Mouse (Mus musculus) CH12.LX (cell line): ENCODE data around the gene Orai1. TPM values are rescaled to one million over a fixed set of nuclear protein-coding genes. Genes with fewer than 3 reads are reported as not detected.
A peak's percentile ranks its signal among the peaks of the same experiment; 100 is the strongest.

Experiments used
- DNase-seq: peaks from one replicate; pipeline ENCODE4 v3.0.0-alpha.2; 2013; ENCODE audit errors: extremely low read depth
- H3K27ac ChIP-seq: 2 replicates; pipeline ENCODE4 v1.5.1; 2012; ENCODE audit warnings: low read depth, mild to moderate bottlenecking, control low read depth, moderate library complexity; ENCODE audit not compliant: insufficient read depth
- H3K27me3 ChIP-seq: replicated peaks from 2 replicates; pipeline ENCODE3; 2012; ENCODE audit warnings: inconsistent platforms
- H3K36me3 ChIP-seq, 2 experiments: replicated peaks in 1 of 2; 2 replicates each; pipeline versions ENCODE3 to v1.6.1; 2012; ENCODE audit warnings: inconsistent platforms in 1 of 2, low read length in 1 of 2, mild to moderate bottlenecking in 1 of 2, mixed read lengths in 1 of 2, moderate library complexity in 1 of 2; ENCODE audit not compliant: control insufficient read depth in 1 of 2, insufficient read depth in 1 of 2
- H3K4me1 ChIP-seq, 2 experiments: 2 replicates each; pipeline ENCODE4 v1.6.1; 2012; ENCODE audit warnings: inconsistent platforms in 1 of 2, moderate library complexity in 1 of 2; ENCODE audit not compliant: insufficient read depth in 2 of 2, control insufficient read depth in 1 of 2
- H3K4me2 ChIP-seq: 2 replicates; pipeline ENCODE4 v1.6.1; 2012; ENCODE audit warnings: low read depth, mild to moderate bottlenecking, control low read depth; ENCODE audit not compliant: poor library complexity, insufficient read depth, severe bottlenecking
- H3K4me3 ChIP-seq, 3 experiments: fragments of 150-350 bp in 1 of 3; sonication (generic) in 1 of 3; replicated peaks in 1 of 3; 2 replicates each; pipeline versions ENCODE3 to v1.5.1; 2011 to 2012; ENCODE audit warnings: low read depth in 2 of 3, low read length in 2 of 3, mild to moderate bottlenecking in 2 of 3, moderate library complexity in 2 of 3, control low read depth in 1 of 3, improper control_type of control experiment in 1 of 3, inconsistent platforms in 1 of 3, mixed read lengths in 1 of 3; ENCODE audit not compliant: poor library complexity in 1 of 3
- H3K79me2 ChIP-seq: replicated peaks from 2 replicates; pipeline ENCODE4 v1.6.1; 2012; ENCODE audit warnings: mild to moderate bottlenecking, moderate library complexity; ENCODE audit not compliant: control insufficient read depth, poor library complexity, insufficient read depth, severe bottlenecking; ENCODE audit errors: extremely low read depth
- H3K9ac ChIP-seq: 2 replicates; pipeline ENCODE4 v1.6.1; 2012; ENCODE audit warnings: low read depth, mild to moderate bottlenecking, control low read depth, moderate library complexity; ENCODE audit not compliant: insufficient read depth
- H3K9me3 ChIP-seq: replicated peaks from 2 replicates; pipeline ENCODE3; 2012; ENCODE audit warnings: low read length, inconsistent platforms, mixed read lengths
- BHLHE40 ChIP-seq: IDR thresholded peaks from 2 replicates; pipeline ENCODE4 v1.6.1; 2011; ENCODE audit warnings: mild to moderate bottlenecking, low read depth, low read length, improper control_type of control experiment
- CHD2 ChIP-seq: IDR thresholded peaks from 2 replicates; pipeline ENCODE4 v1.6.1; 2011; ENCODE audit warnings: low read length, improper control_type of control experiment
- CTCF ChIP-seq, 2 experiments: IDR thresholded peaks in 1 of 2; conservative IDR thresholded peaks in 1 of 2; 2 replicates each; pipeline ENCODE4 v1.5.1; 2011 to 2012; ENCODE audit warnings: low read depth in 2 of 2, low read length in 2 of 2, improper control_type of control experiment in 1 of 2, inconsistent platforms in 1 of 2, mild to moderate bottlenecking in 1 of 2, moderate library complexity in 1 of 2
- HCFC1 ChIP-seq: IDR thresholded peaks from 2 replicates; pipeline ENCODE4 v1.6.1; 2012; ENCODE audit warnings: low read depth, mild to moderate bottlenecking, inconsistent platforms, low read length, improper control_type of control experiment
- IRF4 ChIP-seq: IDR thresholded peaks from 2 replicates; pipeline ENCODE4 v1.6.1; 2014; ENCODE audit warnings: low read depth, mild to moderate bottlenecking, inconsistent platforms, low read length, improper control_type of control experiment
- JUN ChIP-seq: IDR thresholded peaks from 2 replicates; pipeline ENCODE4 v1.6.1; 2011; ENCODE audit warnings: low read depth, mild to moderate bottlenecking, low read length, improper control_type of control experiment, moderate library complexity; ENCODE audit not compliant: insufficient read depth
- JUND ChIP-seq: conservative IDR thresholded peaks from 2 replicates; pipeline ENCODE4 v1.6.1; 2011; ENCODE audit warnings: low read depth, low read length, improper control_type of control experiment
- MAFK ChIP-seq: IDR thresholded peaks from 2 replicates; pipeline ENCODE4 v1.6.1; 2011; ENCODE audit warnings: low read length, improper control_type of control experiment; ENCODE audit not compliant: insufficient replicate concordance
- MAZ ChIP-seq: IDR thresholded peaks from 2 replicates; pipeline ENCODE4 v1.6.1; 2012; ENCODE audit warnings: low read depth, mild to moderate bottlenecking, inconsistent platforms, low read length, improper control_type of control experiment, moderate library complexity
- MEF2A ChIP-seq: IDR thresholded peaks from 2 replicates; pipeline ENCODE4 v1.6.1; 2014; ENCODE audit warnings: low read depth, mild to moderate bottlenecking, inconsistent platforms, low read length, improper control_type of control experiment, borderline replicate concordance
- MXI1 ChIP-seq: IDR thresholded peaks from 2 replicates; pipeline ENCODE4 v1.6.1; 2011; ENCODE audit warnings: mild to moderate bottlenecking, low read depth, low read length, improper control_type of control experiment
- MYC ChIP-seq: IDR thresholded peaks from 2 replicates; pipeline ENCODE4 v1.6.1; 2011; ENCODE audit warnings: low read depth, mild to moderate bottlenecking, improper control_type of control experiment, low read length
- NELFE ChIP-seq: IDR thresholded peaks from 2 replicates; pipeline ENCODE4 v1.6.1; 2011; ENCODE audit warnings: low read depth, low read length, improper control_type of control experiment
- PAX5 ChIP-seq: IDR thresholded peaks from 2 replicates; pipeline ENCODE4 v1.6.1; 2012; ENCODE audit warnings: low read length, inconsistent platforms, mixed read lengths
- POLR2A ChIP-seq: IDR thresholded peaks from 2 replicates; pipeline ENCODE4 v1.6.1; 2011; ENCODE audit warnings: low read depth, mild to moderate bottlenecking, improper control_type of control experiment, low read length
- POLR2AphosphoS2 ChIP-seq: IDR thresholded peaks from 2 replicates; pipeline ENCODE4 v1.6.1; 2011; ENCODE audit warnings: low read depth, low read length, improper control_type of control experiment
- RAD21 ChIP-seq: IDR thresholded peaks from 2 replicates; pipeline ENCODE4 v1.6.1; 2011; ENCODE audit warnings: low read depth, mild to moderate bottlenecking, low read length, improper control_type of control experiment, moderate library complexity
- RCOR1 ChIP-seq: conservative IDR thresholded peaks from 2 replicates; pipeline ENCODE4 v1.6.1; 2012; ENCODE audit warnings: low read depth, mild to moderate bottlenecking, inconsistent platforms, low read length, improper control_type of control experiment
- SIN3A ChIP-seq: IDR thresholded peaks from 2 replicates; pipeline ENCODE4 v1.6.1; 2012; ENCODE audit warnings: low read length, improper control_type of control experiment, inconsistent platforms
- SMC3 ChIP-seq: IDR thresholded peaks from 2 replicates; pipeline ENCODE4 v1.6.1; 2011; ENCODE audit warnings: low read depth, low read length, improper control_type of control experiment
- TCF12 ChIP-seq: IDR thresholded peaks from 2 replicates; pipeline ENCODE4 v1.6.1; 2014; ENCODE audit warnings: low read depth, mild to moderate bottlenecking, inconsistent platforms, low read length, improper control_type of control experiment
- UBTF ChIP-seq: IDR thresholded peaks from 2 replicates; pipeline ENCODE4 v1.6.1; 2012; ENCODE audit warnings: low read depth, mild to moderate bottlenecking, inconsistent platforms, low read length, improper control_type of control experiment, moderate library complexity
- USF1 ChIP-seq: IDR thresholded peaks from 2 replicates; pipeline ENCODE4 v1.6.1; 2014; ENCODE audit warnings: low read depth, mild to moderate bottlenecking, inconsistent platforms, low read length, improper control_type of control experiment
- USF2 ChIP-seq: conservative IDR thresholded peaks from 2 replicates; pipeline ENCODE4 v1.6.1; 2011; ENCODE audit warnings: low read depth, low read length, improper control_type of control experiment
- ZC3H11A ChIP-seq: IDR thresholded peaks from 2 replicates; pipeline ENCODE4 v1.6.1; 2012; ENCODE audit warnings: low read depth, mild to moderate bottlenecking, inconsistent platforms, low read length, improper control_type of control experiment
- ZKSCAN1 ChIP-seq: IDR thresholded peaks from 2 replicates; pipeline ENCODE4 v1.6.1; 2012; ENCODE audit warnings: low read depth, inconsistent platforms, low read length, improper control_type of control experiment, borderline replicate concordance
- ZMIZ1 ChIP-seq: IDR thresholded peaks from 2 replicates; pipeline ENCODE4 v1.6.1; 2012; ENCODE audit warnings: low read depth, mild to moderate bottlenecking, inconsistent platforms, low read length, improper control_type of control experiment
- ZNF384 ChIP-seq: IDR thresholded peaks from 2 replicates; pipeline ENCODE4 v1.6.1; 2012; ENCODE audit warnings: low read depth, low read length, improper control_type of control experiment, inconsistent platforms
- dilution Hi-C: fragments of 300-500 bp; cut with MboI; formaldehyde crosslinking; loops from 2 replicates; pipeline ENCODE4 v1.14.3; 2020; ENCODE audit warnings: low sequenced_read_pairs; ENCODE audit not compliant: extremely low pct_unique_long_range_greater_than_20kb, extremely low pct_ligation_motif_present
- in situ Hi-C: fragments of 300-500 bp; cut with MboI; formaldehyde crosslinking; loops from 3 replicates; pipeline ENCODE4 v1.14.3; 2019; ENCODE audit warnings: low sequenced_read_pairs, low pct_ligation_motif_present, low pct_unique_long_range_greater_than_20kb, mixed read lengths
- polyA plus RNA-seq: library from polyadenylated mRNA; unstranded; fragments of >175 nt; gene quantifications from 2 replicates; pipeline ENCODE4 v1.2.1, GENCODE M21; 2012; ENCODE audit warnings: low read depth; ENCODE audit not compliant: insufficient read length
- total RNA-seq, 2 experiments: library from RNA; depleted of rRNA; stranded (reverse); fragments of 300-350 nt in 1 of 2; fragments of >200 nt in 1 of 2; gene quantifications; 2 replicates each; pipeline ENCODE4 v1.2.3; 2012 to 2014

The Orai1 gene
- total and polyA plus RNA-seq, 3 experiments, result 17.4 to 27.7 (median 17.8) TPM

DNA sequence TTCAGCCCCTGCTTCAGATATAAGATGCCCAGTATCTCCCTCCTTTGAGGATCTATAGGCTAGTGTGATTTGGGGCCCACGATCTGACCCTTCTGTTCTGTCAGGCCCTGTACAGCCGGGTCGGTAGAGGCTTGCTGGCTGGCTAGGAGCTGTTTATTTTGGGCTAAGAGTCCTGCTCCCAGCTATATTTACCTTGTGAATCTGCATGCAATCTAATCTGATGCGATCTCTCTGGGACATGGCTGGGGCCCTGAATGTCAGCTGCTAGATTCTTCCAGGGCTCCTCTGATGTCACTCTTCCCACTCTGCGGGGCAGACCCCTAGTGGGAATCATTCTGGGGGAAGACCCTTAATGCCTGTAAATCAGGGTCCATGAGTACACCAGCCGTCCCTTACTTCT lies 9.4 kb downstream of the Orai1 start:
- Histone ChIP-seq H3K9me3 (no peaks in the 10 kb centered on the region), H3K4me2 (no peak overlapping the region), H3K27ac (no peak overlapping the region), H3K27me3 (no peaks in the 10 kb centered on the region), H3K36me3 (peaks cover 5 to 36% of the 10 kb centered on the region in 2 experiments), H3K79me2 (no peaks in the 10 kb centered on the region), H3K4me1 (peaks cover 14 to 47% of the 10 kb centered on the region in 2 experiments), H3K4me3 (no peak overlapping the region), H3K9ac (no peak overlapping the region)
- in situ Hi-C loops (no loop called here), dilution Hi-C loops (no loop called here)
- DNase-seq, result no peak
- TF ChIP-seq ZC3H11A, result no peak
- TF ChIP-seq MAFK, result no peak
- TF ChIP-seq ZMIZ1, result no peak
- TF ChIP-seq TCF12, result no peak
- no peak for TF ChIP-seq RCOR1
- TF ChIP-seq CTCF (conservative IDR thresholded peaks at IDR 0.05 in 1 of 2, IDR thresholded peaks at IDR 0.05 in 1 of 2; ENCODE audit: low read depth in 2 of 2, low read length in 2 of 2), result no peak
- TF ChIP-seq USF1, result no peak
- TF ChIP-seq POLR2A, result no peak
- no peak for TF ChIP-seq SMC3
- TF ChIP-seq SIN3A, result no peak
- TF ChIP-seq MEF2A, result no peak
- TF ChIP-seq UBTF, result no peak
- no peak for TF ChIP-seq USF2
- TF ChIP-seq BHLHE40, result no peak
- no peak for TF ChIP-seq HCFC1
- TF ChIP-seq JUND, result no peak
- no peak for TF ChIP-seq MAZ
- TF ChIP-seq CHD2, result no peak
- TF ChIP-seq IRF4, result no peak

DNA sequence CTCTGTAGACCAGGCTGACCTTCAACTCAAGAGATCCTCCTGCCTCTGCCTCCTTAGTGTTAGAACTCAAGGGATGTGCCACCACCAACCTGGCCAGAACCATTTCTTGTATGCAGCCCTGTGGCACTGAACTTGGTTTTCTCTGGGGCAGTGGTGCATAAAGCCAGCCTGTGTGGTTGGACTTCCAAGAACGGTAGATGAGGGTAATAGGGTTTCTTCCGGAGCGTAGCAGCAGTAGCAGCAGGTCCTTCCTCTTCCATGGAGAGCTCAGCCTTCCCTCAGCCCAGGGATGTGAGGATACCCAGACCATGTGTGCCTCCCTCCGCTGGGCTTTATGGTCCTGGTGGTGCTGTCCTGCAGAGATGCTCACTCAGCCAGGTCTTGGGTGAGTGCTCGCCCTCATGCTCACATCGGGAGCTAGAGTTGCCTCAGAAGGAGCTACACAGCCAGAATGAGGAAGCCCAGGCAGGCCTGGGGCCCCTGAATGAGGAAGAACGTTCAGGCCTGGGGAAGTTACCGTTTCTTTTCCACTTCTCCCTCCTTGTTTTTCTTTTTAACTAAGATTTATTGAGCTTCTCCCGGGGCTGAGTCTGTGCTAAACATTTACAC lies 10.2 kb downstream of the Orai1 start:
- in situ Hi-C loops (no loop called here), dilution Hi-C loops (no loop called here)
- peak; percentile 82 for DNase-seq
- Histone ChIP-seq H3K4me2 (peak overlapping the region; percentile 50), H3K36me3 (peaks cover 12 to 41% of the 10 kb centered on the region in 2 experiments), H3K27ac (peak overlapping the region; percentile 94), H3K9me3 (no peaks in the 10 kb centered on the region), H3K4me3 (peak overlapping the region in 2 of 3 experiments; percentile 15 to 20), H3K27me3 (no peaks in the 10 kb centered on the region), H3K79me2 (no peaks in the 10 kb centered on the region), H3K9ac (0 out of 2 replicates have a peak overlapping the region, but pooled peaks have one; percentile 13), H3K4me1 (peaks cover 14 to 40% of the 10 kb centered on the region in 2 experiments)
- TF ChIP-seq ZMIZ1 (0 out of 2 replicates have a peak, but pooled peaks have one; percentile 41), CHD2 (peak; percentile 50; the same call in 1 of the 2 replicates), ZNF384 (peak; percentile 20; the same call in 1 of the 2 replicates), NELFE (peak; percentile 63; the same call in 1 of the 2 replicates), JUN (no peak), MAZ (0 out of 2 replicates have a peak, but pooled peaks have one; percentile 53), MEF2A (peak; percentile 42; the same call in 1 of the 2 replicates), MXI1 (0 out of 2 replicates have a peak, but pooled peaks have one; percentile 40), TCF12 (peak; percentile 31; the same call in 1 of the 2 replicates), USF2 (no peak), SIN3A (peak; percentile 51; the same call in 1 of the 2 replicates), RAD21 (no peak), RCOR1 (0 out of 2 replicates have a peak, but pooled peaks have one; percentile 22), SMC3 (no peak), POLR2A (peak; percentile 22; the same call in 1 of the 2 replicates), CTCF (conservative IDR thresholded peaks at IDR 0.05 in 1 of 2, IDR thresholded peaks at IDR 0.05 in 1 of 2; ENCODE audit: low read depth in 2 of 2, low read length in 2 of 2) (no peak), BHLHE40 (0 out of 2 replicates have a peak, but pooled peaks have one; percentile 22), USF1 (no peak), MYC (0 out of 2 replicates have a peak, but pooled peaks have one; percentile 42), ZKSCAN1 (no peak), JUND (0 out of 2 replicates have a peak, but pooled peaks have one; percentile 24), PAX5 (no peak), POLR2AphosphoS2 (peak; percentile 58; the same call in 1 of the 2 replicates)
